Mouse (Mus musculus) embryonic facial prominence, embryonic 13.5 days (tissue): ENCODE data around the gene Epha8. TPM values are rescaled to one million over a fixed set of nuclear protein-coding genes. Genes with fewer than 3 reads are reported as not detected.

Experiments used
- ATAC-seq: fragments of 200-750 bp; cut with Nextera tagmentation; 2 replicates; pipeline ENCODE4 v1.8.0; 2017; ENCODE audit warnings: low read depth; ENCODE audit not compliant: insufficient number of reproducible peaks, insufficient read depth, low FRiP score, low TSS enrichment
- H3K27ac ChIP-seq: fragments of 300-500 bp; sonication (generic); 2 replicates; pipeline ENCODE4 v1.5.1; 2015; ENCODE audit warnings: moderate library complexity, mild to moderate bottlenecking, inconsistent platforms
- H3K27me3 ChIP-seq: fragments of 300-500 bp; sonication (generic); 2 replicates; pipeline ENCODE4 v1.6.1; 2015; ENCODE audit warnings: mild to moderate bottlenecking, inconsistent platforms
- H3K36me3 ChIP-seq: fragments of 300-500 bp; sonication (generic); 2 replicates; pipeline ENCODE4 v1.6.1; 2015; ENCODE audit warnings: mild to moderate bottlenecking, inconsistent platforms
- H3K4me1 ChIP-seq: fragments of 300-500 bp; sonication (generic); 2 replicates; pipeline ENCODE4 v1.6.1; 2015; ENCODE audit warnings: inconsistent platforms
- H3K4me2 ChIP-seq: fragments of 300-500 bp; sonication (generic); 2 replicates; pipeline ENCODE4 v1.6.1; 2015; ENCODE audit warnings: moderate library complexity, mild to moderate bottlenecking, inconsistent platforms
- H3K4me3 ChIP-seq: fragments of 300-500 bp; sonication (generic); 2 replicates; pipeline ENCODE4 v1.5.1; 2015; ENCODE audit warnings: mild to moderate bottlenecking, inconsistent platforms
- H3K9ac ChIP-seq: fragments of 300-500 bp; sonication (generic); 2 replicates; pipeline ENCODE4 v1.6.1; 2015; ENCODE audit warnings: mild to moderate bottlenecking, inconsistent platforms
- H3K9me3 ChIP-seq: fragments of 300-500 bp; sonication (generic); 2 replicates; pipeline ENCODE4 v1.6.1; 2016; ENCODE audit warnings: inconsistent platforms
- WGBS: fragments of 180-500 bp; shearing (Covaris S2); methylation state at CpG from one replicate; pipeline ENCODE4 v1.1.7; 2015; ENCODE audit warnings: mixed read lengths; 5-methylcytosine and 5-hydroxymethylcytosine counted together
- polyA plus RNA-seq: library from polyadenylated mRNA; unstranded; fragments of >200 nt; fragmentation: Nextera tagmentation; extraction: Ambion mirVana; gene quantifications from 2 replicates; pipeline ENCODE4 v1.2.1, GENCODE M21; 2015

Epha8 gene
- polyA plus RNA-seq, 1 experiment from 2014 or later, result 1.4 TPM

DNA sequence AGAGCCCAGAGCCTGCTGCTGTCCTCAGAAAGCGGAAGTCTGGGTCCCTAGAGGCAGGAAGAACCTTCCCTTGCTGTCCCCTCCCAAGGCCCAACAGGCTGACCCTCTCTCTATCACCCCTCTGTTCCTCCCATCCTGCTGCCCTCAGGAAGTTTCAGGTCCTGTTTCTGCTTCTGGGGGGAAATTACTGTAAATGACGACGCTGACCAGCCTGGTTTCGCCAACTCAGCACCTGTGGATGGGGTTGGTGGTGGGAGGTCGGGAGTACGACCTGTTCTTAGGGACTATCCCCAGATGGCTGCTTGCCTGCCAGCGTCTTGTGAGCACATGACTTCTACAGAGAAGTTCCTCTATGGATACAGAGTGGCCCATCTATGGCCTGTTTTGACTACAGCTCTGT is 70.5 kb downstream of the Epha8 start, which contains the start of gene C1qb:
C1qb (minus strand) TSS at position 87 of the 400 bp plus-strand sequence.
- H3K9me3 ChIP-seq, result no peaks in the 10 kb centered on the region
- peaks cover 10% of the 10 kb centered on the region for H3K27me3 ChIP-seq
- no peaks in the 10 kb centered on the region for H3K36me3 ChIP-seq
- no peak within 1 kb of the TSS for H3K4me3 ChIP-seq
- no peaks in the 10 kb centered on the region for H3K4me1 ChIP-seq
- WGBS, result 65% methylated on average over 7 of the region's 7 CpGs
- H3K4me2 ChIP-seq, result no peak within 1 kb of the TSS
- no peak within 1 kb of the TSS for H3K27ac ChIP-seq
- no peak within 1 kb of the TSS for H3K9ac ChIP-seq
- no peak for ATAC-seq

Other genes starting within 250 kb of the Epha8 start
- 7.9 and 13.3 TPM in 2 replicates for gene Ephb2, start 120.8 kb downstream of the Epha8 start, polyA plus RNA-seq
- 38.0 and 40.2 TPM in 2 replicates for gene C1qb, start 70.6 kb downstream of the Epha8 start, polyA plus RNA-seq
- 15.8 and 17.9 TPM in 2 replicates for gene C1qc, start 63.8 kb downstream of the Epha8 start, polyA plus RNA-seq
- 18.3 and 19.8 TPM in 2 replicates for gene C1qa, start 58.0 kb downstream of the Epha8 start, polyA plus RNA-seq
- 4.5 and 4.9 TPM in 2 replicates for gene Zbtb40, start 92.0 kb upstream of the Epha8 start, polyA plus RNA-seq